Mouse (Mus musculus) ovary, postnatal 14 days (tissue): Measurements from ENCODE around the gene Arl13a.
"Not testable (repeated sequence)": the region's sequence is repeated elsewhere in the genome, so short reads cannot be mapped to it uniquely, and the experiment has no call there.

Experiments
- DNase-seq: peaks from one replicate; pipeline ENCODE4 v3.0.0; 2022; ENCODE audit warnings: low spot score

Arl13a gene

GRCm38 (mm10) chrX:134187201-134187600 lies at the start of gene Arl13a:
TSS of gene Arl13a (plus strand) at chrX:134187501.
- not testable (repeated sequence) for DNase-seq

- no peak for DNase-seq
Measured at GRCm38 (mm10) chrX:134140024-134140423, 47.3 kb upstream of the Arl13a start.

GRCm38 (mm10) chrX:134141551-134141950 lies 45.8 kb upstream of the Arl13a start:
- no peak for DNase-seq

DNA sequence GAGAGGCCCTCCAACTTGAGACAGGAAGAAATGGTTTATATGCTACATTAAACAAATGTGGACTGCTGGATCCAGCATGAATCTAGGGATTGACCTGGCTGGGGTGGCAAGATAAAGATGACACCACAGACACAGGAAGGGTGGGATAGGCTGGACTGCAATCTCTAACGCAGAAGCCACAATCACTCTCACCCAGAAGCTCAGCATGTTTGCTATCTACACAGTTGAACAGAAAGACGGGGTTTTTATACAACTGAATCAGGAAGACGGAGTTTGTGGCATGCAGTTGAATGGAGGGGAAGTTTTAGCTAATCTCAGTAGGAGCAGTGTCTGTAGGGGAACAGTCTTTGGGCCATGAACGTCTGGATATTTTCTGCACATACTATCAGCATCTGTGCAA lies 45.3 kb upstream of the Arl13a start:
- no peak for DNase-seq

GRCm38 (mm10) chrX:134158151-134158550 lies 29.1 kb upstream of the Arl13a start:
- DNase-seq, result no peak

DNA sequence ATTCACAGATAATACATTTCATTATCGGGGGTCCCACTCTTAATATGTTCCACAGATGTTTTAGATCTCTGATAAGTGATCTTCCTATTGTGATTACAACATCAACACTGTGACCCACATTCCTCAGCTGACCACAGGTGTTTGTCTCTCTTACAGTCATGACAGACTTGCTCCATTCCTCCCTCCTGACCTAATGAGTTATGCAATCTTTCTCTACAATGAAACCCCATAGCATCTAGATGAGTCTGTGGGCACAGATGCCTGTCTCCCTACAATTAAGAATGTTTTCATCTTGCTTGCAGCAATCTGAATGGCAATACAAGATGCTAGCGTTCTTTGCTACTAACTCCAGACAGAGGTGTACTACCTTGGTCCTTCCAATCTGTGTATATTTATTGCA lies 26.9 kb upstream of the Arl13a start:
- no peak for DNase-seq

DNA sequence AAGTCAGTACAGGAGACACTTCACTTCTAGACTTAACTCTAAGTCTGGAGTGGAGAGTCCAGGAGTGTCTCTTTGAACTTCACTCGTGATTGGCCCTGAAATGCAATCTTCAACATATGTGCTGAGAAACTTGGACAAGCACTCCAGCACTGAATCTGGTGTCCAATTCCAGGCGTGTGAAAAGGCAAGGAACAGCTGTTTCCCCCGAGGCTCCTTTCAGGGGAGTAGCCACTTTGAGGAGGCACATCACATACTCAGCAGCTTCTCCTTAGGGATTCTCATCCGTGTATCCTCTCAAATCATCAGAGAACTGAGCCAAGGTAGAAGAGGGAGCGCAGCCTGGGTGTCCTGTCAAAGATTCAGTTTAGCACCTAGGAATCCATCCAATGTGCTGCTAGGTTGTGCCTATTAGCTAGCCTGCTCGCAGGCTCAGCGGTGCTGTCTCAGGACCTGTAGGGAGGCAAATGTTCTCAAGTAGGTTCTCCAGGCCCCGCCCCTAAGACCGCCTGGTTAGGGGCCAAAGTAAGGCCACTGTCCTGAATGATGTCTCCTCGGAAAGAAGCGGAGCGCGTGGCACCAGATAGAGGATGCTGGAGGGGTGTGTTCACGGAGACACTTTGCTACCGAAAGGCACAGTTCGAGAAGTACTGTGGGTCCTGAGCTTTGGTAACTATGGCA lies 25.1 kb upstream of the Arl13a start, which contains the start of gene Xkrx:
Gene Xkrx (minus strand): TSS at position 34 of the 678 bp plus-strand sequence.
- DNase-seq, result no peak

DNA sequence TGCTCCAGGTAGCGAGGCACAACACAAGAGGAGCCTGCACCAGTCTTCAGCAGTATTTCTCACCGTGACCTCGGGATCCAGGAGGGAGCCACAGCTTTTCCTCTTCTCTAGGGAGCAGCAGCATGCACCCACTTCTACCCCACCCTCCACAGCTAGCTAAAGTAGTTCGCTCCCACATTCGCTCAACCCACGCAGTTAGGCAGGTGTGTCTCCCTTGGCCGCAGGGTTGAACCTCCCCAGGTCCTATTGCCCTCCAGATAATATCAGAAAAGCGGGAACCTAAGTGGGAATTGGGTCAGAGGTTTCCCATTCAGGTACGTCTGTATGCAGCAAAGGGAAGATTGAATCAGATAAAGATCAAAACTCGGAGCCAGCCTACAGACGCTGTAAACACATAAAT lies 24.5 kb upstream of the Arl13a start:
- DNase-seq, result no peak

GRCm38 (mm10) chrX:134163484-134163883 lies 23.8 kb upstream of the Arl13a start:
- DNase-seq, result no peak

- DNase-seq, result no peak
Measured at GRCm38 (mm10) chrX:134170584-134170983, 16.7 kb upstream of the Arl13a start.

- DNase-seq, result no peak
Measured at GRCm38 (mm10) chrX:134174699-134175098, 12.6 kb upstream of the Arl13a start.

DNA sequence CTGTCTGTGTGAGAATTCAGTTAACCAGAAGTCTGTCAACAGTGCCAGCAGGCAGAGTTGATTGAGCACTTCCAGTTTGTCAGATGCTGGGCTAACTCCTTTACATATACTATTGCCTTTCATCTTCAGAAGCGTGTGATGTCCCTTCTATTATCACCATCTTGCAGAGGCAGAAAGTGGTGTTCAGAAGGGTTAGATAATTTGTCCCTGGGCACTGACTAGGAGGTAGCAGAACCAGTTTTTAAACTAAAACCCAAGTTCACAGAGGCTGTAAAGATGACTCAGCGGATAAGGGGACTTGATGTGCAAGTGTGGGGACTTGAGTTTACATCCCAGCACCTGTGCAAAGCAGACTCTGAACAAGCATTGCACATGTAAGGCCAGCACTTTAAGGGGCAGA lies 21.2 kb downstream of the Arl13a start:
- no peak for DNase-seq

GRCm38 (mm10) chrX:134211151-134211642 lies 23.9 kb downstream of the Arl13a start:
- DNase-seq, result no peak

DNA sequence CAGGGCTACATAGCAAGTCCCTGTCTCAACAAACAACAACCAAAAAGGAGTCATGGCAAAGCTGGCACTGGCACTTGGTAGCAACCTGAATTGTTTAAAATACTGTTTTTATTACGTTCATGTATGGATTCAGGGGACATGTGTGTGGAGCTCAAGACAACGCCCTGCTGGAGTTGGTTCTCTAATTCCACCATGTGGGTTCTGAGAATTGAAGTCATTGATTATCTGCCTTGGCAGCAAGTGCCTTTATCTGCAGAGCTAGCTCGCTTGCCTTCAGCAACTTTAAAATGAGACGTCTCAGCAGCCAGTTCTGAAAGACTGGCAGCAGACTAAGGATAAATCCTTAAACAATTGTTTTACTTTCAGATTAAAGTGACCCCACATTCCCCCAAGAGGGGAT lies 30.9 kb downstream of the Arl13a start:
- no peak for DNase-seq

DNA sequence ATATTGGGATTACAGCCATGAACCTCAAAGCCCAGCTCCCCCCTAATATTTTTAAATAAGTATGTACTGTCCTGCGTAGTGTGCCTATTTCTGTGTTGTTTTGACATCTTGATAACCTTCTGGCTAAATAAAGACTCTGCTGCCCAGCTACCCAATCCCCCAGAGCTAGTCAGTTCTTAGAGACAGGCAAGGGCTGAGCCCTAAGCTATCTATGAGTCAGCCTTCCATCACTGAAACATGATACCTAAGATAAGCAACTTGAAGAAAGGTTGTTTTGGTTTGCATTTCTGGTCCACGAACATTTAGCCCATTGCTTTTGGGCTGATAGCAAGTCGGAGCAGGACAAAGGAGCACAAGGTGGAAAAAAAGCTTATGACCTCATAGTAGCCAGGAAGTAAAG lies 33.3 kb downstream of the Arl13a start:
- DNase-seq, result no peak

DNA sequence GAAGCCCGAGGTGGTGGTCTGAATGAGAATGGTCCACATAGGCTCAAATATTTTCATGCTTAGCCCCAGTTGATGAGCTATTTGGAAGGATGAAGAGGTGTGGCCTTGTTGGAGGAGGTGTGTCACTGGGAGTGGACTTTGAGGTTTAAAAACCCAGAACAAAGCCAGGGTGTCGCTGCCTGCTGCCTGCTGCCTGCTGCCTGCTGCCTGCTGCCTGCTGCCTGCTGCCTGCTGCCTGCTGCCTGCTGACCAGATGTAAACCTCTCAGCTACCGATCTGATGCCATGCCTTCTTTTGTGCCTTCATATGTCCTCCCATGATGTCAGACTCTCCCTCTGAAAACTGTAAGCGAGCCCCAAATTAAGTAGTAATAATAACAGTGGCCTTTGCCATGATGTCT lies 34.6 kb downstream of the Arl13a start, which contains the start of gene Nox1:
Gene Nox1 (minus strand): TSS at position 101 of the 400 bp plus-strand sequence.
- DNase-seq, result no peak

GRCm38 (mm10) chrX:134233048-134233447 lies 45.7 kb downstream of the Arl13a start:
- no peak for DNase-seq

GRCm38 (mm10) chrX:134238266-134238665 lies 51.0 kb downstream of the Arl13a start:
- DNase-seq, result no peak

DNA sequence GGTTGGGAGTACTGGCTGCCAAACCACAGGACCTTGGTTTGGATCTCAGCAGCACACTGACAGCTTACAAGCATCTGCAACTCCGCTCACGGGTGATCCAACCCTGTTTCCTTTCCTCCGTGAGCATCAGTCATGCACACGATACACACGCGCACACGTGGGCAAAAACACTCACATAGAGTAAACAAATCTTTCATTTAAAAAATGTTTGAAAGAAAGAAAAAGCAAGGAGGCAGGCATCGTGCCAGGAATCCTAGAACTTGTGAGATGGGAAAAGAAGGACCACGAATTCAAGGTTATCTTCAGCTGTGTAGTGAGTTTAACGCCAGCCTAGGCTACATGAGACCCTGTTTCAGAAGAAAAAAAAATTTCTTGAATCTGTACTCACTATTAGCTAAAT lies 58.6 kb downstream of the Arl13a start:
- DNase-seq, result no peak

- no peak for DNase-seq
Measured at GRCm38 (mm10) chrX:134248202-134248601, 60.9 kb downstream of the Arl13a start.
